Mouse (Mus musculus): ENCODE data around the gene Scnm1.
A peak's percentile ranks its signal among the peaks of the same experiment; 100 is the strongest.

Scnm1 gene

DNA sequence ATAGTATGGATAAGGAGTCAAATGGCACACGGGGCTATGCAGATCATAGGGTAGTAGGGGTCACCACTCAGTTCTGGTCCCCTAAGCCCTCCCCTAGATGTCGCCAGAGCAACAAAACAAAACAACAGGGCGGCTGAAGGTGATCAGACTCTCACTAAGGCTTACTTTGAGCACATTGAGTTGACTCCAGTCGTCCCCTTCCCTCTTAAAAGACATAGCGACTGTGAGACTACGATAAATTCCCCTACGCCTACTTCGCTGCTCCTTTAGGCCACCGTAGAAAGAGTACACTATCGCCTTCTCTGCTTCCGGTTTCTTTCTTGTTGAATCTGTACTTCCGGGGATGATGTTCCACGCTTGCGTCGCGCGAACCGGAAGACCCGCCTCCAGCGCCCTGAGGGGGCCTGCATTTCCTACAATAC is at the start of gene Scnm1, which contains the start of gene Lysmd1:
Gene Scnm1, minus strand, starts transcription at position 332 of the 422 bp plus-strand sequence.
Gene Lysmd1, plus strand, starts transcription at position 409 of the 422 bp plus-strand sequence.
- DNase-seq = peak; percentile 91 to 96

- DNase-seq = no peak
These were observed 48.0 kb upstream of the Scnm1 start for GRCm38 (mm10) chr3:95181841-95182240.

DNA sequence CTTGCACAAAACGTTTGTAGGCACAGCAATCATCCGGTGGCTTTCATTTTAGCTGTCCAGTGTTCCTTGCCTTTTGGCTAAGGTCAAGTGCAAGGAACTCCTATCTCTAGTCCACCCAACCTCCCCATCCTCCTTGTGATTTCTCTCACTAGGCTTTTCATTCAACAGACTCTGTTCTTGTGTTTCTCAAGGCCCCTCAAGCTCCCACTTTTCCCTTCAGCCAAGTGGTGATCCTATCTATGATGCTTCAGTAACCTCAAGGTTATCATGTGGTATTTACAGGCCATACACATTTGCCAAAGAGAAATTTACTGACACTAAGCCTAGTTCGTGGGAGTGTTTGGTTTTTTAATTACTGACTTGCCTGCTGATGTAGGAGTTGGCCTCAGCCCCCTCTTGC is 46.1 kb upstream of the Scnm1 start:
- DNase-seq = no peak

DNA sequence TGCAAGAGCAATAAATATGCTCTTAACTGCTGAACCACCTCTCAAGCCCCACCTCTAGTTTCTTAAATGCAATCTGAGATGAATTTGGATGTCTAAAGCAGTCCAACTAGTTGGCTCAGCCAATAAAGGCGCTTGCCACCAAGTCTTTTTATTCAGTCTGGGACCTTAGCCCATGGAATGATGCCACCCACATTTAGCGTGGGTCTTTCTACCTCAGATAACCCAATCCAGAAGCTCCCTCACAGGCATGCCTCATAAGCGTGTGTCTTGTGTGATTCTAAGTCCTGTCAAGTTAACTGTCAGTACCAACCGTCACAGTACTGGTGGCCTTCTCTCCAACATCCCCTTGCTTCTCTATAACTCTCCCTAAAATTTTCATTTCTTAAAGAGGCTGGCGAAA is 45.1 kb upstream of the Scnm1 start:
- DNase-seq = no peak

DNA sequence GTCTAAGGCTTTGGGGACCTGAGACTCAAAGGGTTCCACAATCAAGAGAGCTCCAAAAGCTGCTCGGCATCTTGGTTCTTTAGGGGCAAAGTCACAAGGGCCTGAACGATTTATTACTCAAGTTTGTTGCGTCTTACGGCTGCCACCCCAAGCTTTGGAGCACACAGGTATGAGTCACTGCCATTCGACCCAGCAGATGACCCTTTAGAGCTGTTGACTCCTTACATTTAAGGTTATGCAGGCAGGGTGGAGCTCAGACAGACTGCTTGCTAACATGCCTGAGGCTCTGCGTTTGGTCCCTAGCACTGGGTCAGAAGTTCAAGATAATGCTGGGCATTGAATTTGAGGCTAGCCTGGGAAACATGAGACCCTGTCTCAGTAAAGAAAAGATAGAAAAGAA is 43.8 kb upstream of the Scnm1 start:
- DNase-seq = no peak

DNA sequence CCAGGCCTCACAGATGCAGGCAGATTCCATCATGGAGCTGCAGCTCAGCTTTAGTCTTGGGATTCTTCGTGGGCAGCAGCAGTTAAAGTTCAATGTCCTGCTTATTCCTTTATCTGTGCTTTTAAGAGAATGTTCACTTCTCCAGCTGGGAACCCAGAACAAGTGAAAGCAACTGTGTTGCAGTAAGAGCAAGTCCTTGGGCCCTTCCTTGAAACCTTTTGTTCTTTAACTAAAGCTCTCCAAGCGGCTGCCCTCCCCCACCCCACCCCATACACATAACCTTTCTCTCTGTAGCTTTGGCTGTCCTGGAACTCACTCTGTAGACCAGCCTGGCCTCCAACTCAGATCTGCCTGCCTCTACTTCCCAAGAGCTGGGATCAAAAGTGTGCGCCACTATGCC is 42.7 kb upstream of the Scnm1 start:
- DNase-seq = no peak

DNA sequence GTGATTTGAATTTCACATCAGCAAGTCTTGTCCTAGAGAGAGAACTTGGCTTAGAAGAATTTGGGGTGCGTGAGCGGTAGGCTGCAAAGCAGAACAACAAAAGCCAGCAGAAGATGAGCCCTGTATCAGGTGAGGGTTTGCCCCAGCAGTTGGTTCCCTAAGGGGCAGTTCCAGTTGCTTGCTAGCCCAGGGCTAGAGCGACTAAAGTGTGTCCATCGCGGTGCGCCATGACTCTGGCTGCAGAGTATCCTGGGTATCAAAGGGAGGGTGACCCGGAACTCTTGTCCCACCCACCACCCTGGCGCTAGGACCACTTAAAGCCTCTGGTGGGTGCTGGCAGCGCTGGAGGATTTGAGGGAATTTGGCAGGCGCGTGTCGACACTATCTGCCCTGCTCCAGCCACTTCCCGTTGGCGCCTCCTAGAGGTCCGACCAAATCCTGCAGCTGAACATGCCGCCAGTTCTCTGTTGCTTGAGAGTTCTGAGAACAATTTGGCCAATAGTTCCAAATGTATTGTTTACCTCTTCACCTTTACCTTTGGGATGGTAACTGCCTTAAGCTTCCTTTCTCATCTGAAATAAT is 40.3 kb upstream of the Scnm1 start:
- peak; percentile 87 to 91 for DNase-seq

- DNase-seq = peak; percentile 44 to 52
These were observed 39.6 kb upstream of the Scnm1 start for GRCm38 (mm10) chr3:95173256-95173949.

DNA sequence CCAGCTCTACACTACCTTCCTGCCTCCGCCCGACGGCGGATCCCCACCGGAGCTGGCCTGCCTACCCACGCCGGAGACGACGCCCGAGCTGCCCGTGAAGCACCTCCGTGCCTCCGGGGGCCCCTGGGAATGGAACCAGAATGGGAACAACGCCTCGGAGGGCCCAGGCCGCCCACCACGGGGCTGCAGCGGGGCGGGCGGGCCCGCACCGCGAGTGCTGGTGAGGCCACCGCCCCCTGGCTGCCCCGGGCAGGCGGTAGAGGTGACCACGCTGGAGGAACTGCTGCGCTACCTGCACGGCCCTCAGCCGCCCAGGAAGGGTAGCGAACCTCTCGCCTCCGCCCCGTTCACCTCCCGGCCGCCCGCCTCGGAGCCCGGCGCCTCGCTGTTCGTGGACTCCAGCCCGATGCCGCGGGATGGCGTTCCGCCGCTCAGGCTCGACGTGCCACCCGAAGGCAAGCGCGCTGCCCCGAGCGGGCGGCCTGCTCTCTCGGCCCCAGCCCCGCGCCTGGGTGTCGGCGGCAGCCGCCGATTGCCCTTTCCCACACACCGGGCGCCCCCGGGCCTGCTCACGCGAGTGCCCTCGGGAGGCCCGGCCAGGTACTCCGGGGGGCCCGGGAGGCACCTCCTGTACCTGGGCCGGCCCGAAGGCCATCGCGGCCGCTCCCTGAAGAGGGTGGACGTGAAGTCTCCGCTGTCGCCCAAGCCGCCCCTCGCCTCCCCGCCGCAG is 38.9 kb upstream of the Scnm1 start:
- DNase-seq = peak; percentile 33 to 38

DNA sequence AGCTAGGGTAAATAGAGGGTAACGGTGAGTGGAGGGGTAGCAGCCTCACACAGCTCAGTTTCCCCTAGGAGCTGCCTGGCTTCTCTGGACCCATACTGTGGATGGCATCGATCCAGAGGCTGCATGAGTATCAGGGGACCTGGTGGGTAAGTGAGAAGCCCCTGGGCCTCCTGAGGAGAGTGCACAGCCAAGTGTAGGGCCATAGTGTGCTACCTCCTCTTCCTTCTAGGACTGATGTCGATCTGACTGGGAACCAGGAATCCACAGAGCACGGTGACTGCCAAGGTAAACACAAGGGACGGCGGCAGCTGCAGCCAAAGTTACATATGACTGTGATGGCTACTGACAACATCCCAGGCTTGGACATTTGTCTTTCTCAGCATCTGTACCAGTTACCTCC is 37.3 kb upstream of the Scnm1 start:
- no peak for DNase-seq

- DNase-seq = no peak
These were observed 36.2 kb upstream of the Scnm1 start for GRCm38 (mm10) chr3:95169996-95170395.

GRCm38 (mm10) chr3:95164840-95165239 is 31.0 kb upstream of the Scnm1 start:
- no peak for DNase-seq

- no peak for DNase-seq
These were observed 30.4 kb upstream of the Scnm1 start for GRCm38 (mm10) chr3:95164256-95164550.

GRCm38 (mm10) chr3:95163419-95164255 is 29.8 kb upstream of the Scnm1 start:
- DNase-seq = peak in 1 of 2 experiments; percentile 47

DNA sequence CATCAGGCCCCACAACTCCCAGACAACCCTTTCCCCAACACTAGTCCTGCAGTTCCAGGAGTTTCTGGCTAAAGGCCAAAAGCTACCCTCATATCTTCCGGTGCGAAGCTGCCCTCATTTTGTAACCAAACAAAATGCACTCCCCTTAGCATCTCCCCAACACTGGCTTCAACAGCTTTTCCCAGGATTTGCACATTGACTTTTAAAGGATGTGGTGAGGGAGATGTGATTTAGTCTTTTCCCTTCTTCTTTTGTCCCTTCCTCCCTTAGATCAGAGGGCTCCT is 28.5 kb upstream of the Scnm1 start:
- no peak for DNase-seq

DNA sequence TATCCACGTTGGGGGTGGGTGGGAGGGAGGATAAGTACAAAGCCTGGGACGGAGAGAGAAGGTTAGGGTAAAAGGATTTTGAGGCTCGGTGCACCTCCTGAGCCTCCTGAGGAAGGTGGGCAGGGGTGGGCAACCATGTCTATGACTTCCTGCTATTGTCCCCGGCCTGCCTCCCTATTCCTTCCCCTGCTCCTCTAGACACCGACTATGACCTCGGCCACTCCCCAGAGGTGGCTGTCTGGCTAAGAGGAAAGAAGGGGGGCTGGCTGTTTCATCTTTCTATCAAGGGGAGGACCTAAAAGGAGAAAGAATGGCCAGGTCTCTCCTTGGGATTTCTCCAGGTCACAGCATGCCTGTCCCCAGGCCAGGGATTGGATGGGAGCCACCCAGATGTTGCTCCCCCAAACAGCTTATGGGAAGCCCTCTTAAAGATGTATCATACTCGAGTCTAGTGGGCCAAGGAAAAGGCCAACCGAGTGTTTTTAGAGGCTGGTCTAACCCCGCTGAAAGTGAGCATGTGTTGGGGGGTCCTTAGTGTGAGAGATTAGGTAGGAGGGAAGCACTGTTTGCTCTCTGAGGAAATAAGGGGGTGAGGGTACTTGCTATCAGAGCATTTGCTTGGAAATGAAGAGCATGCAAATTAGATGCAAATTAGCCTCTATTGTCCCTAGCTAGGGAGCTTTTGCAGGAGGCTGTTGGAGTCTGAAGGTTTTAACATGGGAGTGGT is 28.0 kb upstream of the Scnm1 start:
- no peak for DNase-seq

DNA sequence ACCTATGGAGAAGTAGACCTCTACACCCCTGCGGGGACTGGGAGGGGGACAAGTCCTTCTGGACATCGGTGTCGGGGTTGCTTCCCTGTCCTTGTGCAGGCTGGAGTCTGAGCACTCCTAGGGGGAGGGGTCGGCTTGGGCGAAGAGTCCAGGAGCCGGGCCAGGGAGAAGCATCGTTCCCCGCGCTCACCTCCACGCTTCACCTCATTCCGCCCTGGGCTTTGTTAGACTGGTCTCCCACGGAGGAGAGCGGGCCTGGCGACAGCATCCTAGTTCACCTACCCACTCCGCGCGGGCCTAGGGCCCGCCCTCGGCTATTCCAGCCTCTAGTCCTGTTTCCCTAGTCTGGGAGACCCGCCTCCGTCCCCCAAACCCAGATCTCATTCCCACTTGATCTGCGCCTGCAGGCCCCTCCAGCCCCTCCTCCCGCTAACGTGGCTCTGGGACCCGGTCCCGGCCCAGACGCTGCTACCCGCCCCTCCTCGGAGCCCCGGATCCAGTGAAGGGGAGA is 27.3 kb upstream of the Scnm1 start:
- peak; percentile 14 to 30 for DNase-seq

GRCm38 (mm10) chr3:95159987-95160963 is 26.5 kb upstream of the Scnm1 start, which contains the start of gene Sema6c:
Sema6c (plus strand) TSS chr3:95160457.
- peak; percentile 91 to 93 for DNase-seq

DNA sequence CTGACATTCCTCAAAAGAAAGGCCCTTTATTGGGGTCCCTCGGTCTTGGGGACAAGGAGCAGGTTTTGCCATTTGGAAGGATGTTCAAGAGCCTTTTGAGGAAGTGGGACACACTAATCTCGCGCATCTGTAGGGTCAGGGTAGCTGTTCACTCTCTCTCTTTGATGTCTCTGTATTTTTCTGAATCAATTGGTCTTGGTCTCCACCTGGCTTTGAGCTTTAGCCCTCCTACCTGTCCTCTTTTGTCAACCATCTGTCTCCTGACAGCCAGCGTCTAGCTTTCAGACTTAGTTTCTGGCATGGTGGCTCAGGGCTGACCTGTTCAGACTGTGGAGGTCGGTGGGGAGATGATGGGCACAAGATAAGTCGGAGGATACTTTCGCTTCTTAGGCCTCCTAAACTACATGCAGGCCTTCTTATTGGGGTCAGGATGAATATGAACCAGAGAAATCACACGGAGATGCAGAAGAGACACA is 25.7 kb upstream of the Scnm1 start:
- DNase-seq = no peak

DNA sequence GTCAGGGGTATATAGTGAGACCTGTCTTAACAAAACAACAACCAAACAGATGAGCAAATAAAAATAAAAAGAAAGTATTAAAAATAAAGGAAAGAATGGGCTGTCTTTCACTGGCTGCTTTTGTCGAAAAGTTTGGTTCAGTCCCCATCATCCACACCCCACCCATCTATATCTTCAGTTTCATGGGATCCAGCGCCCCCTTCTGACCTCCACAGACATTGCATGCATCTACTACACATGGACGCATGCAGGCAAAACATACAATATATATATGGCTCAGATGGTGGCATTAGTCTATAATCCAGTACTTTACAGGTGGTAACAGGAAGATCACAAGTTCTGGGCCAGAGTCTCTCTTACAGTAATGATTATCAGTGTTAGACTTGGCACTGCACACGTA is 20.1 kb upstream of the Scnm1 start:
- DNase-seq = peak in 1 of 2 experiments; percentile 65

- DNase-seq = no peak
These were observed 14.1 kb upstream of the Scnm1 start for GRCm38 (mm10) chr3:95147924-95148323.
